Mouse (Mus musculus): ENCODE data around the gene Wdr91. TPM values are rescaled to one million over a fixed set of nuclear protein-coding genes. Genes with fewer than 3 reads are reported as not detected.
A peak's percentile ranks its signal among the peaks of the same experiment; 100 is the strongest.

The Wdr91 gene
- polyA plus RNA-seq, 1 experiment: 56.0 TPM

GRCm38 (mm10) chr6:34907121-34907614 is 3.5 kb downstream of the Wdr91 start:
- H3K4me3 ChIP-seq (ENCODE audit: insufficient read depth, low read depth, low read length): no peak overlapping the region
- H3K36me3 ChIP-seq (ENCODE audit: control insufficient read depth, insufficient read depth, low read length): no peaks in the 10 kb centered on the region; the same call in 1 of the 2 replicates
- peak; percentile 81 for DNase-seq
- no peaks in the 10 kb centered on the region for H3K27me3 ChIP-seq (replicated peaks; ENCODE audit: control insufficient read depth, insufficient read depth, low read length)
- TF ChIP-seq CTCF (conservative IDR thresholded peaks at IDR 0.05; ENCODE audit: insufficient read depth, insufficient read length, low read depth, low read length) (no peak), POLR2A (IDR thresholded peaks at IDR 0.05; ENCODE audit: low read depth, low read length) (no peak)
- WGBS: 28% methylated on average over 2 of the region's 2 CpGs
- H3K4me1 ChIP-seq (ENCODE audit: control insufficient read depth, insufficient read depth, low read length): peaks cover 27% of the 10 kb centered on the region
- H3K27ac ChIP-seq (ENCODE audit: insufficient read depth, low read depth, low read length): peak overlapping the region; percentile 82

GRCm38 (mm10) chr6:34906661-34907060 is 4.0 kb downstream of the Wdr91 start:
- peak; percentile 96 for DNase-seq
- H3K36me3 ChIP-seq (ENCODE audit: control insufficient read depth, insufficient read depth, low read length): peaks cover 1% of the 10 kb centered on the region
- H3K27me3 ChIP-seq (replicated peaks; ENCODE audit: control insufficient read depth, insufficient read depth, low read length): no peaks in the 10 kb centered on the region
- TF ChIP-seq POLR2A (IDR thresholded peaks at IDR 0.05; ENCODE audit: low read depth, low read length): no peak
- TF ChIP-seq CTCF (conservative IDR thresholded peaks at IDR 0.05; ENCODE audit: insufficient read depth, insufficient read length, low read depth, low read length): no peak
- H3K4me1 ChIP-seq (ENCODE audit: control insufficient read depth, insufficient read depth, low read length): peaks cover 27% of the 10 kb centered on the region
- 40% methylated on average over 4 of the region's 4 CpGs for WGBS
- H3K27ac ChIP-seq (ENCODE audit: insufficient read depth, low read depth, low read length): peak overlapping the region; percentile 82
- H3K4me3 ChIP-seq (ENCODE audit: insufficient read depth, low read depth, low read length): no peak overlapping the region

- peaks cover 27% of the 10 kb centered on the region for H3K4me1 ChIP-seq (ENCODE audit: control insufficient read depth, insufficient read depth, low read length)
- no peaks in the 10 kb centered on the region for H3K27me3 ChIP-seq (replicated peaks; ENCODE audit: control insufficient read depth, insufficient read depth, low read length)
- peak overlapping the region; percentile 87 for H3K27ac ChIP-seq (ENCODE audit: insufficient read depth, low read depth, low read length)
- DNase-seq: no peak
- WGBS: 27% methylated on average over 2 of the region's 2 CpGs
- peaks cover 1% of the 10 kb centered on the region for H3K36me3 ChIP-seq (ENCODE audit: control insufficient read depth, insufficient read depth, low read length)
- H3K4me3 ChIP-seq (ENCODE audit: insufficient read depth, low read depth, low read length): no peak overlapping the region
- TF ChIP-seq CTCF (conservative IDR thresholded peaks at IDR 0.05; ENCODE audit: insufficient read depth, insufficient read length, low read depth, low read length): no peak; the same call in 1 of the 2 replicates
- TF ChIP-seq POLR2A (IDR thresholded peaks at IDR 0.05; ENCODE audit: low read depth, low read length): no peak
These were observed 4.6 kb downstream of the Wdr91 start for GRCm38 (mm10) chr6:34906125-34906524.

- Histone ChIP-seq H3K27ac (ENCODE audit: insufficient read depth, low read depth, low read length) (no peak overlapping the region), H3K4me1 (ENCODE audit: control insufficient read depth, insufficient read depth, low read length) (peaks cover 23% of the 10 kb centered on the region), H3K27me3 (replicated peaks; ENCODE audit: control insufficient read depth, insufficient read depth, low read length) (no peaks in the 10 kb centered on the region), H3K4me3 (ENCODE audit: insufficient read depth, low read depth, low read length) (no peak overlapping the region), H3K36me3 (ENCODE audit: control insufficient read depth, insufficient read depth, low read length) (peaks cover 1% of the 10 kb centered on the region)
- no peak for DNase-seq
- TF ChIP-seq POLR2A (IDR thresholded peaks at IDR 0.05; ENCODE audit: low read depth, low read length): no peak
- TF ChIP-seq CTCF (conservative IDR thresholded peaks at IDR 0.05; ENCODE audit: insufficient read depth, insufficient read length, low read depth, low read length): no peak
- 57% methylated on average over 6 of the region's 6 CpGs for WGBS
These were observed 6.3 kb downstream of the Wdr91 start for GRCm38 (mm10) chr6:34904361-34904760.

- H3K4me3 ChIP-seq (ENCODE audit: insufficient read depth, low read depth, low read length): no peak overlapping the region
- H3K36me3 ChIP-seq (ENCODE audit: control insufficient read depth, insufficient read depth, low read length): peaks cover 1% of the 10 kb centered on the region
- 65% methylated on average over 10 of the region's 10 CpGs for WGBS
- TF ChIP-seq POLR2A (IDR thresholded peaks at IDR 0.05; ENCODE audit: low read depth, low read length): no peak
- no peak for TF ChIP-seq CTCF (conservative IDR thresholded peaks at IDR 0.05; ENCODE audit: insufficient read depth, insufficient read length, low read depth, low read length)
- H3K27me3 ChIP-seq (replicated peaks; ENCODE audit: control insufficient read depth, insufficient read depth, low read length): no peaks in the 10 kb centered on the region
- no peak overlapping the region for H3K27ac ChIP-seq (ENCODE audit: insufficient read depth, low read depth, low read length)
- DNase-seq: no peak
- H3K4me1 ChIP-seq (ENCODE audit: control insufficient read depth, insufficient read depth, low read length): peaks cover 23% of the 10 kb centered on the region
These were observed 6.8 kb downstream of the Wdr91 start for GRCm38 (mm10) chr6:34903851-34904250.

GRCm38 (mm10) chr6:34903441-34903840 is 7.2 kb downstream of the Wdr91 start:
- peaks cover 20% of the 10 kb centered on the region for H3K4me1 ChIP-seq (ENCODE audit: control insufficient read depth, insufficient read depth, low read length)
- H3K27ac ChIP-seq (ENCODE audit: insufficient read depth, low read depth, low read length): no peak overlapping the region
- WGBS: 60% methylated on average over 5 of the region's 5 CpGs
- H3K4me3 ChIP-seq (ENCODE audit: insufficient read depth, low read depth, low read length): no peak overlapping the region
- DNase-seq: no peak
- no peaks in the 10 kb centered on the region for H3K27me3 ChIP-seq (replicated peaks; ENCODE audit: control insufficient read depth, insufficient read depth, low read length)
- TF ChIP-seq CTCF (conservative IDR thresholded peaks at IDR 0.05; ENCODE audit: insufficient read depth, insufficient read length, low read depth, low read length): no peak
- no peak for TF ChIP-seq POLR2A (IDR thresholded peaks at IDR 0.05; ENCODE audit: low read depth, low read length)
- peaks cover 1% of the 10 kb centered on the region for H3K36me3 ChIP-seq (ENCODE audit: control insufficient read depth, insufficient read depth, low read length)

GRCm38 (mm10) chr6:34902578-34902977 is 8.1 kb downstream of the Wdr91 start:
- peaks cover 14% of the 10 kb centered on the region for H3K4me1 ChIP-seq (ENCODE audit: control insufficient read depth, insufficient read depth, low read length)
- no peak for TF ChIP-seq CTCF (conservative IDR thresholded peaks at IDR 0.05; ENCODE audit: insufficient read depth, insufficient read length, low read depth, low read length)
- no peak for TF ChIP-seq POLR2A (IDR thresholded peaks at IDR 0.05; ENCODE audit: low read depth, low read length)
- peaks cover 1% of the 10 kb centered on the region for H3K36me3 ChIP-seq (ENCODE audit: control insufficient read depth, insufficient read depth, low read length)
- peak; percentile 59 for DNase-seq
- no peak overlapping the region for H3K4me3 ChIP-seq (ENCODE audit: insufficient read depth, low read depth, low read length)
- 81% methylated on average over 7 of the region's 7 CpGs for WGBS
- no peaks in the 10 kb centered on the region for H3K27me3 ChIP-seq (replicated peaks; ENCODE audit: control insufficient read depth, insufficient read depth, low read length)
- H3K27ac ChIP-seq (ENCODE audit: insufficient read depth, low read depth, low read length): no peak overlapping the region

Measured in kidney, adult 2 months (tissue).